Mouse (Mus musculus) Patski (cell line): ENCODE data around the gene Klhdc8b. TPM values are rescaled to one million over a fixed set of nuclear protein-coding genes. Genes with fewer than 3 reads are reported as not detected.
A peak's percentile ranks its signal among the peaks of the same experiment; 100 is the strongest.

Experiments
- ATAC-seq: fragments of 100-300 bp; one replicate; pipeline ENCODE4 v1.8.0; 2021
- CTCF ChIA-PET: fragments of 350-600 bp; sonication (Branson Sonifier 250); formaldehyde crosslinking; loops from one replicate; lab custom pipeline; 2022; ENCODE audit warnings: inconsistent platforms; lab: Charles Lee
- POLR2A ChIA-PET: fragments of 350-600 bp; sonication (Branson Sonifier 250); formaldehyde crosslinking; loops from one replicate; lab custom pipeline; 2022; ENCODE audit warnings: antibody characterized with exemption, inconsistent platforms; lab: Charles Lee
- DNase-seq: peaks from one replicate; pipeline ENCODE4 v3.0.0-alpha.2; 2011; ENCODE audit warnings: low read depth, low spot score
- H3K27me3 ChIP-seq: fragments of 371-371 bp; one replicate; pipeline ENCODE4 v1.5.1; 2021
- CTCF ChIP-seq: fragments of 100-300 bp; IDR thresholded peaks from one replicate; pipeline ENCODE4 v1.5.1; 2021
- in situ Hi-C: fragments of 300-500 bp; cut with MboI; formaldehyde crosslinking; loops from 3 replicates; pipeline ENCODE4 v1.11.1; 2018; ENCODE audit warnings: low pct_unique_long_range_greater_than_20kb, mixed read lengths
- polyA plus RNA-seq: library from polyadenylated mRNA; unstranded; gene quantifications from one replicate; pipeline ENCODE4 v1.2.3, GENCODE M21; 2021

Gene Klhdc8b
- polyA plus RNA-seq, 1 experiment from 2014 or later: 20.8 TPM

- in situ Hi-C loops: no loop called here
- CTCF ChIA-PET: no interaction called here
- POLR2A ChIA-PET: interaction anchor here (1.0 kb wide), 1 partner anchor 20 kb away, joined by 3 read pairs; no protein-coding TSS in a partner anchor
- no peaks in the 10 kb centered on the region for H3K27me3 ChIP-seq
- DNase-seq (no peak), ATAC-seq (no peak)
- TF ChIP-seq CTCF: no peak
Observed at GRCm38 (mm10) chr9:108483051-108483790, 21.8 kb upstream of the Klhdc8b start.

- H3K27me3 ChIP-seq: no peaks in the 10 kb centered on the region
- ATAC-seq (no peak), DNase-seq (no peak)
- in situ Hi-C loops: no loop called here
- ChIA-PET CTCF (interaction anchor here (1.2 kb wide), 1 partner anchor 19 kb away, joined by 3 read pairs; no protein-coding TSS in a partner anchor), POLR2A (interaction anchor here (4.1 kb wide), 1 partner anchor 9 kb away, joined by 30 read pairs; the partner anchor contains the start of gene Usp19)
- no peak for TF ChIP-seq CTCF
Observed at GRCm38 (mm10) chr9:108481520-108482210, 20.3 kb upstream of the Klhdc8b start.

GRCm38 (mm10) chr9:108480813-108481519 is 19.6 kb upstream of the Klhdc8b start:
- CTCF ChIA-PET: no interaction called here
- H3K27me3 ChIP-seq: no peaks in the 10 kb centered on the region
- DNase-seq (no peak), ATAC-seq (no peak)
- in situ Hi-C loops: no loop called here
- POLR2A ChIA-PET: interaction anchor here (1.1 to 4.1 kb wide), 2 partner anchors 10 to 19 kb away, joined by 3 to 30 read pairs; partner anchors contain the start of gene Usp19
- TF ChIP-seq CTCF: no peak

- CTCF ChIA-PET: interaction anchor here (0.8 to 1.0 kb wide), 2 partner anchors 12 to 20 kb away, joined by 3 read pairs; no protein-coding TSS in a partner anchor
- DNase-seq (peak; percentile 59), ATAC-seq (peak; percentile 73)
- in situ Hi-C loops: no loop called here
- POLR2A ChIA-PET: interaction anchor here (1.1 to 4.1 kb wide), 4 partner anchors 11 to 31 kb away, joined by 3 to 30 read pairs (median 6); partner anchors contain the start of gene Usp19
- TF ChIP-seq CTCF: no peak
- no peaks in the 10 kb centered on the region for H3K27me3 ChIP-seq
Observed at GRCm38 (mm10) chr9:108479721-108480351, 18.5 kb upstream of the Klhdc8b start, which contains the start of gene Lamb2. Gene Lamb2, plus strand, starts transcription at chr9:108479736.

GRCm38 (mm10) chr9:108479241-108479640 is 17.9 kb upstream of the Klhdc8b start:
- ChIA-PET CTCF (interaction anchor here (0.8 to 1.0 kb wide), 2 partner anchors 11 to 20 kb away, joined by 3 read pairs; no protein-coding TSS in a partner anchor), POLR2A (interaction anchor here (0.8 to 4.1 kb wide), 4 partner anchors 12 to 31 kb away, joined by 3 to 30 read pairs (median 6); partner anchors contain the start of gene Usp19)
- no peaks in the 10 kb centered on the region for H3K27me3 ChIP-seq
- DNase-seq: no peak
- no peak for ATAC-seq
- in situ Hi-C loops: no loop called here
- no peak for TF ChIP-seq CTCF

- H3K27me3 ChIP-seq: no peaks in the 10 kb centered on the region
- in situ Hi-C loops: no loop called here
- ChIA-PET CTCF (interaction anchor here (0.8 kb wide), 1 partner anchor 19 kb away, joined by 3 read pairs; no protein-coding TSS in a partner anchor), POLR2A (interaction anchor here (0.5 to 4.1 kb wide), 6 partner anchors 12 to 701 kb away, joined by 3 to 30 read pairs (median 6); partner anchors contain the start of gene Usp19)
- no peak for TF ChIP-seq CTCF
- DNase-seq (peak; percentile 38), ATAC-seq (peak; percentile 33)
Observed at GRCm38 (mm10) chr9:108478638-108479156, 17.3 kb upstream of the Klhdc8b start.

GRCm38 (mm10) chr9:108474528-108474927 is 13.1 kb upstream of the Klhdc8b start:
- POLR2A ChIA-PET: no interaction called here
- ATAC-seq (no peak), DNase-seq (no peak)
- TF ChIP-seq CTCF: no peak
- in situ Hi-C loops: no loop called here
- no peaks in the 10 kb centered on the region for H3K27me3 ChIP-seq
- CTCF ChIA-PET: no interaction called here

GRCm38 (mm10) chr9:108469845-108470244 is 8.5 kb upstream of the Klhdc8b start:
- CTCF ChIA-PET: no interaction called here
- DNase-seq (no peak), ATAC-seq (no peak)
- POLR2A ChIA-PET: no interaction called here
- in situ Hi-C loops: no loop called here
- TF ChIP-seq CTCF: no peak
- no peaks in the 10 kb centered on the region for H3K27me3 ChIP-seq

GRCm38 (mm10) chr9:108469430-108469829 is 8.0 kb upstream of the Klhdc8b start:
- POLR2A ChIA-PET: no interaction called here
- in situ Hi-C loops: no loop called here
- DNase-seq: no peak
- CTCF ChIA-PET: no interaction called here
- ATAC-seq: no peak
- no peaks in the 10 kb centered on the region for H3K27me3 ChIP-seq
- TF ChIP-seq CTCF: no peak
